Mouse (Mus musculus) midbrain, embryonic 11.5 days (tissue): Measurements from ENCODE around the gene Prss50. TPM values are rescaled to one million over a fixed set of nuclear protein-coding genes. Genes with fewer than 3 reads are reported as not detected.
A peak's percentile ranks its signal among the peaks of the same experiment; 100 is the strongest.

ENCODE experiments used
- ATAC-seq: fragments of 200-750 bp; cut with Nextera tagmentation; 2 replicates; pipeline ENCODE4 v1.8.0; 2017; ENCODE audit warnings: moderate TSS enrichment, moderate library complexity; ENCODE audit not compliant: low FRiP score
- DNase-seq: peaks from one replicate; pipeline ENCODE4 v3.0.0; 2015; ENCODE audit warnings: low spot score; ENCODE audit errors: missing footprints
- H3K27ac ChIP-seq: fragments of 300-500 bp; sonication (generic); 2 replicates; pipeline ENCODE4 v1.5.1; 2014; ENCODE audit warnings: low read depth, low read length
- H3K27me3 ChIP-seq: fragments of 300-500 bp; sonication (generic); 2 replicates; pipeline ENCODE4 v1.6.1; 2014; ENCODE audit warnings: mild to moderate bottlenecking, low read length, moderate library complexity, mixed read lengths; ENCODE audit not compliant: control insufficient read depth, insufficient read depth
- H3K36me3 ChIP-seq: fragments of 300-500 bp; sonication (generic); 2 replicates; pipeline ENCODE4 v1.6.1; 2014; ENCODE audit warnings: mild to moderate bottlenecking, low read length, moderate library complexity, mixed read lengths; ENCODE audit not compliant: control insufficient read depth, insufficient read depth
- H3K4me1 ChIP-seq: fragments of 300-500 bp; sonication (generic); 2 replicates; pipeline ENCODE4 v1.6.1; 2014; ENCODE audit warnings: low read length; ENCODE audit not compliant: control insufficient read depth, insufficient read depth
- H3K4me2 ChIP-seq: fragments of 300-500 bp; sonication (generic); 2 replicates; pipeline ENCODE4 v1.6.1; 2014; ENCODE audit warnings: mild to moderate bottlenecking, moderate library complexity
- H3K4me3 ChIP-seq: fragments of 300-500 bp; sonication (generic); 2 replicates; pipeline ENCODE4 v1.5.1; 2014; ENCODE audit warnings: low read depth, low read length
- H3K9ac ChIP-seq: fragments of 300-500 bp; sonication (generic); 2 replicates; pipeline ENCODE4 v1.6.1; 2014; ENCODE audit warnings: low read length
- H3K9me3 ChIP-seq: fragments of 300-500 bp; sonication (generic); 2 replicates; pipeline ENCODE4 v1.6.1; 2016; ENCODE audit warnings: low read length; ENCODE audit not compliant: control insufficient read depth
- WGBS: fragments of 180-500 bp; shearing (Covaris S2); extraction: QIAGEN DNeasy Blood & Tissue Kit; methylation state at CpG from one replicate; pipeline ENCODE4 v1.1.7; 2014; 5-methylcytosine and 5-hydroxymethylcytosine counted together
- polyA plus RNA-seq: library from polyadenylated mRNA; unstranded; fragments of >200 nt; fragmentation: Nextera tagmentation; extraction: Ambion mirVana; gene quantifications from 2 replicates; pipeline ENCODE4 v1.2.1, GENCODE M21; 2014

Gene Prss50
- polyA plus RNA-seq, 1 experiment from 2014 or later = 0.37 TPM

GRCm38 (mm10) chr9:110834411-110834810 lies 23.4 kb upstream of the Prss50 start, which contains the start of gene Prss45:
Gene Prss45 (plus strand): TSS chr9:110834588.
- DNase-seq (peak; percentile 78), ATAC-seq (no peak)
- Histone ChIP-seq H3K27ac (no peak within 1 kb of the TSS), H3K36me3 (no peaks in the 10 kb centered on the region), H3K4me1 (no peaks in the 10 kb centered on the region), H3K9ac (no peak within 1 kb of the TSS; the same call in 1 of the 2 replicates), H3K9me3 (no peaks in the 10 kb centered on the region), H3K27me3 (no peaks in the 10 kb centered on the region), H3K4me2 (no peak within 1 kb of the TSS), H3K4me3 (no peak within 1 kb of the TSS)
- WGBS = 80% methylated on average over 19 of the region's 19 CpGs

GRCm38 (mm10) chr9:110834961-110835360 lies 22.8 kb upstream of the Prss50 start:
- Histone ChIP-seq H3K9ac (no peak overlapping the region; the same call in 1 of the 2 replicates), H3K27me3 (no peaks in the 10 kb centered on the region), H3K4me2 (no peak overlapping the region), H3K9me3 (no peaks in the 10 kb centered on the region), H3K27ac (no peak overlapping the region), H3K4me1 (no peaks in the 10 kb centered on the region), H3K36me3 (no peaks in the 10 kb centered on the region), H3K4me3 (no peak overlapping the region)
- DNase-seq (no peak), ATAC-seq (no peak)
- WGBS = 30% methylated on average over 10 of the region's 10 CpGs

- no peak for DNase-seq
- H3K9me3 ChIP-seq = no peaks in the 10 kb centered on the region
- 49% methylated on average over 2 of the region's 2 CpGs for WGBS
- H3K4me2 ChIP-seq = no peak overlapping the region
- H3K4me3 ChIP-seq = no peak overlapping the region
- no peaks in the 10 kb centered on the region for H3K4me1 ChIP-seq
- no peaks in the 10 kb centered on the region for H3K36me3 ChIP-seq
- H3K27ac ChIP-seq = no peak overlapping the region
- ATAC-seq = no peak
- H3K9ac ChIP-seq = no peak overlapping the region
- no peaks in the 10 kb centered on the region for H3K27me3 ChIP-seq
Measured at GRCm38 (mm10) chr9:110836112-110836511, 21.7 kb upstream of the Prss50 start.

- Histone ChIP-seq H3K9me3 (no peaks in the 10 kb centered on the region), H3K4me1 (no peaks in the 10 kb centered on the region), H3K4me3 (no peak overlapping the region), H3K27ac (no peak overlapping the region), H3K9ac (no peak overlapping the region), H3K27me3 (no peaks in the 10 kb centered on the region), H3K36me3 (no peaks in the 10 kb centered on the region), H3K4me2 (no peak overlapping the region)
- DNase-seq = no peak
- ATAC-seq = no peak
- WGBS = 87% methylated on average over 6 of the region's 6 CpGs
Measured at GRCm38 (mm10) chr9:110840905-110841304, 16.9 kb upstream of the Prss50 start.

GRCm38 (mm10) chr9:110841438-110841837 lies 16.3 kb upstream of the Prss50 start:
- DNase-seq (no peak), ATAC-seq (no peak)
- Histone ChIP-seq H3K9ac (no peak overlapping the region), H3K27ac (no peak overlapping the region), H3K4me1 (no peaks in the 10 kb centered on the region), H3K4me3 (no peak overlapping the region), H3K36me3 (no peaks in the 10 kb centered on the region), H3K27me3 (no peaks in the 10 kb centered on the region), H3K4me2 (no peak overlapping the region), H3K9me3 (no peaks in the 10 kb centered on the region)
- WGBS = 80% methylated on average over 2 of the region's 2 CpGs

GRCm38 (mm10) chr9:110844206-110844605 lies 13.6 kb upstream of the Prss50 start, which contains the start of gene Prss46:
Gene Prss46 (plus strand): TSS chr9:110844506.
- WGBS = 89% methylated on average over 10 of the region's 10 CpGs
- DNase-seq (no peak), ATAC-seq (no peak)
- Histone ChIP-seq H3K36me3 (no peaks in the 10 kb centered on the region), H3K27me3 (no peaks in the 10 kb centered on the region), H3K4me2 (no peak within 1 kb of the TSS), H3K4me3 (no peak within 1 kb of the TSS), H3K9ac (no peak within 1 kb of the TSS), H3K27ac (no peak within 1 kb of the TSS), H3K4me1 (no peaks in the 10 kb centered on the region), H3K9me3 (no peaks in the 10 kb centered on the region)

- no peak for DNase-seq
- no peaks in the 10 kb centered on the region for H3K9me3 ChIP-seq
- 90% methylated on average over 7 of the region's 7 CpGs for WGBS
- ATAC-seq = no peak
- H3K9ac ChIP-seq = no peak overlapping the region
- H3K4me2 ChIP-seq = no peak overlapping the region
- no peak overlapping the region for H3K27ac ChIP-seq
- H3K4me3 ChIP-seq = no peak overlapping the region
- no peaks in the 10 kb centered on the region for H3K4me1 ChIP-seq
- no peaks in the 10 kb centered on the region for H3K27me3 ChIP-seq
- H3K36me3 ChIP-seq = no peaks in the 10 kb centered on the region
Measured at GRCm38 (mm10) chr9:110849162-110849561, 8.6 kb upstream of the Prss50 start.

- DNase-seq = no peak
- Histone ChIP-seq H3K27ac (no peak overlapping the region), H3K27me3 (peaks cover 13% of the 10 kb centered on the region; the same call in 1 of the 2 replicates), H3K36me3 (no peaks in the 10 kb centered on the region), H3K9ac (no peak overlapping the region), H3K4me3 (no peak overlapping the region), H3K4me2 (no peak overlapping the region), H3K4me1 (peaks cover 2% of the 10 kb centered on the region; the same call in 1 of the 2 replicates), H3K9me3 (no peaks in the 10 kb centered on the region)
- ATAC-seq = no peak
- WGBS = 76% methylated on average over 7 of the region's 7 CpGs
Measured at GRCm38 (mm10) chr9:110855903-110856302, 1.9 kb upstream of the Prss50 start.

GRCm38 (mm10) chr9:110856920-110857319 lies 847 bp upstream of the Prss50 start:
- no peaks in the 10 kb centered on the region for H3K36me3 ChIP-seq
- H3K4me2 ChIP-seq = no peak overlapping the region
- no peak overlapping the region for H3K4me3 ChIP-seq
- ATAC-seq (no peak), DNase-seq (no peak)
- 62% methylated on average over 4 of the region's 4 CpGs for WGBS
- no peak overlapping the region for H3K9ac ChIP-seq
- H3K27ac ChIP-seq = no peak overlapping the region
- H3K27me3 ChIP-seq = peaks cover 13% of the 10 kb centered on the region; the same call in 1 of the 2 replicates
- H3K9me3 ChIP-seq = no peaks in the 10 kb centered on the region
- H3K4me1 ChIP-seq = peaks cover 2% of the 10 kb centered on the region; the same call in 1 of the 2 replicates
